Mouse (Mus musculus) thymus, postnatal 0 days (tissue): ENCODE results near the gene Olfr952. TPM values are rescaled to one million over a fixed set of nuclear protein-coding genes. Genes with fewer than 3 reads are reported as not detected.

Experiments used
- DNase-seq: peaks from one replicate; pipeline ENCODE4 v3.0.0-alpha.2; 2015; ENCODE audit warnings: low spot score
- polyA plus RNA-seq: library from polyadenylated mRNA; unstranded; fragments of >200 nt; fragmentation: Nextera tagmentation; extraction: Ambion mirVana; gene quantifications from 2 replicates; pipeline ENCODE4 v1.2.1, GENCODE M21; 2015

The Olfr952 gene
- polyA plus RNA-seq, result not detected in 2 replicates

GRCm38 (mm10) chr9:39427048-39427447, at the start of gene Olfr952:
Gene Olfr952 (minus strand): TSS chr9:39427148.
- no peak for DNase-seq

- no peak for DNase-seq
These were observed 44.9 kb upstream of the Olfr952 start, which contains the start of gene Olfr955 for GRCm38 (mm10) chr9:39471844-39472243. Gene Olfr955 (minus strand): TSS chr9:39471944.

GRCm38 (mm10) chr9:39456401-39456800, 29.5 kb upstream of the Olfr952 start, which contains the start of gene Olfr954:
Gene Olfr954 (plus strand): TSS chr9:39456701.
- DNase-seq, result no peak

DNA sequence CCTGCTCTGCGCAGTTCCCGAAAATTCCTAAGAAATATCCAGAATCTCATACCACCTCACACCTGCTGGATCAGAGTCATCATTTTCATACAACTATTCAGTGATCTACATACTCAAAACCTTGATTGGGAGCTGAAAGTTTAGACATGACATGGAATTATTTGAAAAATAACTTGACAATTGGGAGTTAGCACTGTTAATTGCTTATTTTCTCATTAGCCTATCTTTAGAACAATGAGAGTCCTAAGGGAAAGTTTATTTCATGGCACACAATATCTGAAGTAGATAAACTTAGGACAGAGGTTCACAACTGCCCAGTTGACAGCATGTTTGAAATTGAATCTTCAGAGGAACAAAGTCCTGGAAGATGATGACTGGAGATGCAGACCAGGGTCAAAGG, 39.8 kb downstream of the Olfr952 start, which contains the start of gene Olfr951:
Gene Olfr951, plus strand, starts transcription at position 301 of the 400 bp plus-strand sequence.
- DNase-seq, result no peak

Other genes starting within 250 kb of the Olfr952 start
- gene Olfr944, start 225.2 kb downstream of the Olfr952 start, polyA plus RNA-seq, result not detected in 2 replicates
- not detected in 2 replicates for gene Olfr1537, start 177.2 kb downstream of the Olfr952 start, polyA plus RNA-seq
- not detected in 2 replicates for gene Olfr945, start 150.3 kb downstream of the Olfr952 start, polyA plus RNA-seq
- gene Olfr948, start 101.1 kb downstream of the Olfr952 start, polyA plus RNA-seq, result not detected in 2 replicates
- not detected in 2 replicates for gene Olfr951, start 39.7 kb downstream of the Olfr952 start, polyA plus RNA-seq
- not detected in 2 replicates for gene Olfr954, start 29.6 kb upstream of the Olfr952 start, polyA plus RNA-seq
- gene Olfr955, start 44.8 kb upstream of the Olfr952 start, polyA plus RNA-seq, result not detected in 2 replicates
- gene Olfr44, start 66.8 kb upstream of the Olfr952 start, polyA plus RNA-seq, result not detected in 2 replicates
- gene Olfr957, start 88.7 kb upstream of the Olfr952 start, polyA plus RNA-seq, result not detected in 2 replicates
- gene Olfr958, start 126.9 kb upstream of the Olfr952 start, polyA plus RNA-seq, result not detected in 2 replicates
- gene Olfr959, start 148.4 kb upstream of the Olfr952 start, polyA plus RNA-seq, result not detected in 2 replicates
- gene AW551984, start 177.3 kb upstream of the Olfr952 start, polyA plus RNA-seq, result 0.98 and 1.3 TPM in 2 replicates
- not detected in 2 replicates for gene Olfr148, start 183.5 kb upstream of the Olfr952 start, polyA plus RNA-seq
- not detected in 2 replicates for gene Olfr960, start 194.2 kb upstream of the Olfr952 start, polyA plus RNA-seq
- gene Olfr961, start 217.9 kb upstream of the Olfr952 start, polyA plus RNA-seq, result not detected in 2 replicates
- gene Olfr963, start 240.1 kb upstream of the Olfr952 start, polyA plus RNA-seq, result not detected in 2 replicates